Mouse (Mus musculus): ENCODE results near the gene Atp13a4. TPM values are rescaled to one million over a fixed set of nuclear protein-coding genes. Genes with fewer than 3 reads are reported as not detected.

Gene Atp13a4
- polyA plus RNA-seq, 1 experiment from 2014 or later, result 0.23 TPM

DNA sequence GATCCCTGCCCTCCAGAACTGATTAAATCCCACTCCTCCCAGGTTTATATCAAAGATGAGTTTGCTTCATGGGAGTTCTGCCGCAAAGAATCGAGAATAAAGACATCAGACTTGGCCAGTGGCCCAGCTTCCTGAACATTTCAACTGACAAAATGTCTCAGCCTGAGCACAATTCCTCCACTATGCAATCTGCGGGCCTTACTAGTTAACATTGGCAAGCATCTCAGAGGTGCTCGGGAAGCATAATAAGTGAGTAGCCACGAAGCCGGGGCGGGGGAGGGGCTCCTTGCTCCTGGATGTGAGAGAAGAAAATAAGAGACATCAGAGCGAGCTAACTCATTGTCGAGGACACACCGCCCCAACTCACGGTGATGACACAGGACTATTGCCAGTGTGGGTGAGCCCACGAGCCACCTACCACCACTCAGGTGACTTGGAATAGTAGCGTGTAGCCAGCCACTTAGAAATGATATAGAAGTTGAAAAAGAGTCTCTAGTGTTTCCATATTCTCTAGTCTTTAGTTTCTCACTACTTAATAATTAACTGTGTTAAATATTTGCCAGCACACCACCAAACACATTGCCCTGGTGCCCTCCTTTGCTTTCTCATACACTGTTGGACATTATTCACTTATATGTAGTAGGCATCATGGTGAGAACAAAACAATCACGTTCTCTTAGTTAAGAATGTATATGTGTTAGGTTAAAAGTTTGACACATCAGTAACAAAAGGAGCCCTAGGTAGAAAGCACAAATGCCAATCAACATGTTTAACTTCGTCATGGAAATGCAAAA, 8.1 kb downstream of the Atp13a4 start:
- no peaks in the 10 kb centered on the region for H3K9me3 ChIP-seq (replicated peaks)
- no peaks in the 10 kb centered on the region; the same call in 1 of the 2 replicates for H3K4me1 ChIP-seq (replicated peaks)
- 64% methylated on average over 15 of the region's 15 CpGs for WGBS
- no peak overlapping the region for H3K4me2 ChIP-seq
- no peaks in the 10 kb centered on the region for H3K36me3 ChIP-seq
- no peak overlapping the region for H3K27ac ChIP-seq
- H3K27me3 ChIP-seq, result no peaks in the 10 kb centered on the region
- no peak for ATAC-seq (replicated peaks; ENCODE audit: insufficient number of reproducible peaks, insufficient read depth, low FRiP score, low read depth)
- H3K9ac ChIP-seq, result no peak overlapping the region
- H3K4me3 ChIP-seq, result no peak overlapping the region

DNA sequence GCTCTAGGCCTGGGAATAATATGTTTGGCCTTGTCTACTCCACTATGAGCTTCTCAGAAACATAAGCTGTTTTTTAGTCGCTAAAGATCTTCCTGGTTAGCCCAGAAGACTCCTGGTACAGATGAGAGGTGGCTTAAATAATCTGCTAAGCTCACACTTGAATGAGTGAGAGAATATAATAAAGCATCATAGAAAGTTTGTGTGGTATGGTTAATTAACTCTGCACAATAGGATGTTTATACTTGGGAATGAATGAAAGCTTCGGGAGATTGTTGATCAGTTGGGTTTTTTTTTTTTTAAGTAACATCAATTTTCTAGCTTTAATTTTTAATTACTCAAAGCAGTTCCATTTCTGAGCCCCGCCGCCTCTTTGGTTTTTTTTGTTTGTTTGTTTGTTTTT, 8.8 kb downstream of the Atp13a4 start:
- 78% methylated on average over 4 of the region's 4 CpGs for WGBS
- Histone ChIP-seq H3K36me3 (no peaks in the 10 kb centered on the region), H3K9ac (no peak overlapping the region), H3K9me3 (replicated peaks) (no peaks in the 10 kb centered on the region), H3K27ac (no peak overlapping the region), H3K4me1 (replicated peaks) (no peaks in the 10 kb centered on the region), H3K4me2 (no peak overlapping the region), H3K27me3 (no peaks in the 10 kb centered on the region), H3K4me3 (no peak overlapping the region)
- ATAC-seq (replicated peaks; ENCODE audit: insufficient number of reproducible peaks, insufficient read depth, low FRiP score, low read depth), result no peak

DNA sequence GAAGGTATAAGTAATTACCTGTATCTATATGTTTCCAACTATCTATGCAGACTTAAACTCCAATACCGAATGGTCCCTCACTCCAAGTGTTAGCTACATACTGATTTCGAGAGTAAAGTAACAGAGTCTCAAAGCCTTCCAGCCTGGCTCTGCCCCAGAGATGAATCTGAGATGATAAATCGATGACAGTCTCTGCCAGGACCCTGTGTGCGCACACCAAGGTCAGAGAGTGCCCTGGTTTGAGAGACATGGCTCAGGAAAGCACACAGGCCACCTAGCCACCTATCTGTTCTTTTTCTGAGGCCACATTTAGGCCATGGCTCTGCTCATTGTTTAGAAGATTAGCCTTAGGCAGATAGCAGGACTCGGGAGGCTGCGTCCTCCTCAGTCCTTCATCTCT, 11.0 kb downstream of the Atp13a4 start:
- 64% methylated on average over 6 of the region's 6 CpGs for WGBS
- Histone ChIP-seq H3K27ac (no peak overlapping the region), H3K4me1 (replicated peaks) (no peaks in the 10 kb centered on the region)

DNA sequence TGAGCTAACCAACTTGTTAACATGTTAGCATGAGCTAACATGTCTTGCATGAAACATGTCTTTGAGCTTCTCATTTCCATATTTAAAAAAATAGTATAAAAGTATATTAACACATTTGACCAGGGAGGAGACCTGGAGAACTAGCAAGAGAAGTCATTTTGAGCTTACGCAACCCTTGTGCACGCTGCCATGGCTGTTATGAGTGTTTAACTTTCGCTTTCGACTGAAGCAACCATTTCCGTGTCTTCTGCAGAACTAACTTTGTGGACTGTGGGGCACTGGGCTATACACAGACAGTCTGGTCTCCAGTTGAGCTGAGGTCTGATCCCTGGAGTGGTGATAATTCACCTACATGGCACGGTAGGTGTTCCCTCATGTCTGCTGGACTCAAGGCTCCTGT, 17.6 kb downstream of the Atp13a4 start:
- ATAC-seq (replicated peaks; ENCODE audit: insufficient number of reproducible peaks, insufficient read depth, low FRiP score, low read depth), result no peak
- H3K27me3 ChIP-seq, result no peaks in the 10 kb centered on the region
- no peak overlapping the region for H3K27ac ChIP-seq
- H3K9ac ChIP-seq, result no peak overlapping the region
- no peaks in the 10 kb centered on the region for H3K36me3 ChIP-seq
- no peaks in the 10 kb centered on the region for H3K4me1 ChIP-seq (replicated peaks)
- H3K4me3 ChIP-seq, result no peak overlapping the region
- H3K9me3 ChIP-seq (replicated peaks), result no peaks in the 10 kb centered on the region
- H3K4me2 ChIP-seq, result no peak overlapping the region
- WGBS, result 82% methylated on average over 6 of the region's 6 CpGs

More for the DNA sequence above, 11.0 kb downstream of the Atp13a4 start:
- Histone ChIP-seq H3K36me3 (no peaks in the 10 kb centered on the region), H3K9me3 (replicated peaks) (no peaks in the 10 kb centered on the region), H3K4me2 (no peak overlapping the region), H3K27me3 (no peaks in the 10 kb centered on the region), H3K4me3 (no peak overlapping the region), H3K9ac (no peak overlapping the region)
- ATAC-seq (replicated peaks; ENCODE audit: insufficient number of reproducible peaks, insufficient read depth, low FRiP score, low read depth), result no peak

DNA sequence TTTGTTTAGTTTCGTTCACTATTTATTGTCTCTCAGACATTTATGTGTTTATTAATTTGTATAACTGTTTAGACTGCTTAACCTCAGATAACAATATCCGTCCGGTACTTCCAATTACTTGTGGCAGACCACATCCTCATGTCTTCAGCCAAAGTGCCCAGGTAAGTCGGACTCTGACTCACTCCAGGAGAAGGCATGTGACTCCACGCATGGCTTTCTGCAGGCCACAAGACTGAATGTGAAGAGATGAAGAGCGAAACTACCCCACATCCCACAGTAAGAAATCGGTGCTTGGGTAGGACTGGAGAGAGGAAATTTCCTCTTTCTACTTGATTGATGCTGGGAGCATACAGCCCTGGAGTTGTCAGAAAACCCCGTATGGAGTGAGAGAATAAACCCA, 18.1 kb downstream of the Atp13a4 start:
- Histone ChIP-seq H3K9me3 (replicated peaks) (no peaks in the 10 kb centered on the region), H3K4me1 (replicated peaks) (no peaks in the 10 kb centered on the region), H3K36me3 (no peaks in the 10 kb centered on the region), H3K9ac (no peak overlapping the region), H3K4me2 (no peak overlapping the region), H3K27me3 (no peaks in the 10 kb centered on the region), H3K27ac (no peak overlapping the region), H3K4me3 (no peak overlapping the region)
- no peak for ATAC-seq (replicated peaks; ENCODE audit: insufficient number of reproducible peaks, insufficient read depth, low FRiP score, low read depth)
- WGBS, result 86% methylated on average over 8 of the region's 8 CpGs

DNA sequence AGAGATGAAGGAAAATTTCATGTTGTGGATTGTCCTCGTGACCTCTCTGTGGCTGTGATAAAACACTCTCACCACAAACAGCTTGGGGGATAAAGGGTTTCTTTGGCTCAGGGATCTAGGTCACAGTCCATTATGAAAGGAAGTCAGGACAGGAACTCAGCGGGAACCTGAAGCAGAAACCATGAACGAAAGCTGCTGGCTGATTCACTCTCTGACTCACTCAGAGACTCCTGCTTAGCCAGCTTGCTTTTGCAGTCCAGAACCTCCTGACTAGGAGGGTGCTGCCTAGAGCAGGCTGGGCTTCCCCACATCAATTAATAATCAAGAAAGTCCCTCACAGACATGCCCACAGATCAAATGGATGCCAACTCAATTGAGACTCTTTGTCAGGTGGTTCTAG, 32.2 kb downstream of the Atp13a4 start:
- H3K9ac ChIP-seq, result no peak overlapping the region
- no peaks in the 10 kb centered on the region for H3K36me3 ChIP-seq
- no peaks in the 10 kb centered on the region for H3K27me3 ChIP-seq
- no peaks in the 10 kb centered on the region for H3K9me3 ChIP-seq (replicated peaks)
- H3K4me3 ChIP-seq, result no peak overlapping the region
- H3K4me2 ChIP-seq, result no peak overlapping the region
- no peaks in the 10 kb centered on the region for H3K4me1 ChIP-seq (replicated peaks)
- WGBS, result 63% methylated on average over 3 of the region's 3 CpGs
- ATAC-seq (replicated peaks; ENCODE audit: insufficient number of reproducible peaks, insufficient read depth, low FRiP score, low read depth), result no peak
- no peak overlapping the region for H3K27ac ChIP-seq

DNA sequence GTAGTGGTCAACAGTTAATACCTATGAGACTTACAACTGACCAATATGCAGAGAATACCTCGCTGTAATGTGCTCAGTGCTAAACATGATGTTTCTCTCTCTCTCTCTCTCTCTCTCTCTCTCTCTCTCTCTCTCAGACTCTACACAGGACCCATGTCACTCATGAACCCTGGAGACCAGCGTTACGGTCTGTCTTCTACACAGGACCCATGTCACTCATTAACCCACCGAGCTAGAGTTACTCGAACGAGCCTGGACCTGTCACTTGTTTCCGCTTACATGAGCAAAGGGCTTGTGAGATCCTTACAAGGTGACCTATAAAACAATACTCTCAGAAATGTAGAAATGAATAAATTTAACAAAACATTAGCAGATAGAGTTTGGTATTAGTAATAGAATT, 33.9 kb downstream of the Atp13a4 start:
- Histone ChIP-seq H3K4me2 (no peak overlapping the region), H3K9me3 (replicated peaks) (no peaks in the 10 kb centered on the region), H3K27me3 (no peaks in the 10 kb centered on the region), H3K36me3 (no peaks in the 10 kb centered on the region), H3K4me3 (no peak overlapping the region), H3K9ac (no peak overlapping the region), H3K27ac (no peak overlapping the region), H3K4me1 (replicated peaks) (no peaks in the 10 kb centered on the region)
- ATAC-seq (replicated peaks; ENCODE audit: insufficient number of reproducible peaks, insufficient read depth, low FRiP score, low read depth), result no peak
- 89% methylated on average over 7 of the region's 7 CpGs for WGBS

DNA sequence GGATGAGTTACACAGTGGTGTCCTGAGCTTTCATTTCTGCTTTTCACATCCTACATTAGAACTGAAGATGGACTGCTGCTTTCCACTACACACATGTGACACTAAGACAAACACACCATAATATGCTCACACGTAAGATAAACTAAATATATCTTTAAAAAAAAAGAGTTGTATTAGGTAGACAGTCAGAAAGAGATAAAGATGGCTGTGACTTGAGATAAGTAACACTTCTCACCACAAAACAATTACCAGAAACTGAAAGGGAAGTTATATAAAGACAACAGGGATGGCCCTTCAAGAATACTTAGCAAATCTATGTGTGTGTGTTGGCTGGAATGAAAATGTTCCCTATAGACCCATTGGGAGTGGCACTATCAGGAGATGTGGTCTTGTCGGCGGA, 34.8 kb downstream of the Atp13a4 start:
- Histone ChIP-seq H3K27ac (no peak overlapping the region), H3K4me2 (no peak overlapping the region), H3K4me3 (no peak overlapping the region), H3K27me3 (no peaks in the 10 kb centered on the region), H3K4me1 (replicated peaks) (no peaks in the 10 kb centered on the region), H3K9me3 (replicated peaks) (no peaks in the 10 kb centered on the region), H3K36me3 (no peaks in the 10 kb centered on the region), H3K9ac (no peak overlapping the region)
- ATAC-seq (replicated peaks; ENCODE audit: insufficient number of reproducible peaks, insufficient read depth, low FRiP score, low read depth), result no peak
- WGBS, result 69% methylated on average over 3 of the region's 3 CpGs

DNA sequence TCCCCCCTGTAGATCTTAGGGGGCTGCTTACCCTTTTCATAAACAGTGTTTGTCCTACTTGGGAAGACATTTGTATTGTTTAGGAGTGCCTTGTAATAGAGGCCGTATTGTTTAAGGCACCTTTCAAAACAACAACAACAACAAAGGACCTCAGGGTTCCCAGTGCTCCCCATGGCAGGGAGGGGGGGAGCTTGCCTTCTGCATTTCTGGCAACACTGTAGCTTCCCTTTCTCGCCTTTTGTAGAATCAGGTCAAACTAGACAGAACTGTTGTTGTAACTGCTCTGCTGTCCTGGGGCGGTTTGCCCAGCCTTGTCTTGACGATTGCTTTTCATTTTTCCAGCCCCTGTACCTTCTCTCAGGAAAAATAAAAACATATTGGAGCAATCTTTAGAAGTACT, 40.0 kb downstream of the Atp13a4 start:
- Histone ChIP-seq H3K4me1 (replicated peaks) (no peaks in the 10 kb centered on the region), H3K27me3 (no peaks in the 10 kb centered on the region), H3K4me3 (no peak overlapping the region), H3K36me3 (no peaks in the 10 kb centered on the region), H3K4me2 (no peak overlapping the region), H3K9ac (no peak overlapping the region), H3K9me3 (replicated peaks) (no peaks in the 10 kb centered on the region), H3K27ac (no peak overlapping the region)
- WGBS, result 78% methylated on average over 4 of the region's 4 CpGs
- ATAC-seq (replicated peaks; ENCODE audit: insufficient number of reproducible peaks, insufficient read depth, low FRiP score, low read depth), result no peak

DNA sequence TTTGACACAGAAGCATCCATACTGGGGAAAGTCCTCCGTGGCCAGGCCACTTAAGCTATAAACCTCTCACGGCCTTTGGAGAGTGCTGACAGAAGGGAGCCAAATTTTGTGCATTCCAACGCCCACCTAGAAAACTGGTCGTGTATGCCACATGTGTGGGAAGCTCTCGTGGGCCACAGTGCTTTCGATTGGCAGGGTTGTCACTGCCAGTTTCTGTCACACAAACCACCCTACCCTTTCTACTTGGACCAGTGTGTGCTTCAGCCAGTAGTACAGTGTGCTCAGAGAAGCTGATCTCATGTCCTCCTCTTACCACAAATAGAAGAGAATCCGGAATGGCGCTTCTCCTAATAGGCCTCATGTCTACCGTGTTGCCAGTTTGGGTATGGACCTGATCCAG, 40.5 kb downstream of the Atp13a4 start:
- no peak overlapping the region for H3K4me2 ChIP-seq
- no peaks in the 10 kb centered on the region for H3K9me3 ChIP-seq (replicated peaks)
- no peaks in the 10 kb centered on the region for H3K36me3 ChIP-seq
- H3K9ac ChIP-seq, result no peak overlapping the region
- H3K27me3 ChIP-seq, result no peaks in the 10 kb centered on the region
- H3K4me3 ChIP-seq, result no peak overlapping the region
- no peaks in the 10 kb centered on the region for H3K4me1 ChIP-seq (replicated peaks)
- no peak for ATAC-seq (replicated peaks; ENCODE audit: insufficient number of reproducible peaks, insufficient read depth, low FRiP score, low read depth)
- WGBS, result 64% methylated on average over 9 of the region's 9 CpGs
- no peak overlapping the region for H3K27ac ChIP-seq

DNA sequence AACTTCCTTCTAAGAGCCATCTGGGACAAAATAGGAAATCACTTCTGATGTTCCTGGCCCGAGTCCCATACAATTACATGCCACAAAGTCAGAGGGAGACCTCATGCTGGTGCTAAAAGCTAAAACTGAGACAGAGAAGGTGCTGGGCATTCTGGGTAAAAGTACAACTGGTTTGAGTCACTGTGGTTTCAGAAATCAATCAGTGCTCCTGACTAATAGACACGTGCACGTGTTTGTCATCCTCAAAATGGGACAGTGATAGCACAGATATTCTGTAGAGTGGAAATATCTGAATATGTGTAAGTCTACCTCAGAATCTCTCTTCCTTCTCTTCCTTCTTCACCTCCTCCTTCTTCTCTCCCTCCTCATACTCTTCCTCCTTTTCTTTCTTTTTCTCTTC, 53.6 kb downstream of the Atp13a4 start:
- Histone ChIP-seq H3K4me1 (replicated peaks) (no peaks in the 10 kb centered on the region), H3K4me3 (no peak overlapping the region), H3K9me3 (replicated peaks) (no peaks in the 10 kb centered on the region), H3K36me3 (no peaks in the 10 kb centered on the region), H3K27ac (no peak overlapping the region), H3K27me3 (no peaks in the 10 kb centered on the region), H3K4me2 (no peak overlapping the region), H3K9ac (no peak overlapping the region)
- 60% methylated on average over 3 of the region's 3 CpGs for WGBS
- ATAC-seq (replicated peaks; ENCODE audit: insufficient number of reproducible peaks, insufficient read depth, low FRiP score, low read depth), result no peak

DNA sequence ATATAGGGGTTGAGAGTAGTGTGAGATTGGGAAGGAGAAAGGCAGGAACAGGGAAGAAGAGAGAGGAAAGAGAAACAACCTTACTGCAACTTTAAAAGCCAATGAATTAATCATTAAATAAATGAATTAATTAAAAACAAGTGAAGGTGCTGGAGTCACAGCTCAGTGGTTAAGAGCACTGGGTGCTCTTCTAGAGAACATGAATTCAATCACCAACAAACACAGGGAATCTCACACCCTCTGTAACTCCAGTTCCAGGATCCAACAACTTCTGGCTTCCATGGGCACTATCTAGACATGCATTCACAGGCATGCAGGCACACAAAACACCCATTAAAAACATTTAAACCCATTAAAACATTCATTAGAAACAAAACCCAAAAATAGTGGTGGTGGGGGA, 63.2 kb downstream of the Atp13a4 start:
- ATAC-seq (replicated peaks; ENCODE audit: insufficient number of reproducible peaks, insufficient read depth, low FRiP score, low read depth), result no peak
- H3K4me1 ChIP-seq (replicated peaks), result no peaks in the 10 kb centered on the region
- H3K4me2 ChIP-seq, result no peak overlapping the region
- H3K36me3 ChIP-seq, result no peaks in the 10 kb centered on the region
- H3K27ac ChIP-seq, result no peak overlapping the region
- H3K4me3 ChIP-seq, result no peak overlapping the region
- H3K9ac ChIP-seq, result no peak overlapping the region
- H3K27me3 ChIP-seq, result no peaks in the 10 kb centered on the region
- no peaks in the 10 kb centered on the region for H3K9me3 ChIP-seq (replicated peaks)

Data from heart, embryonic 15.5 days (tissue).